Mouse (Mus musculus) liver, embryonic 13.5 days (tissue): ENCODE measurements at regions not wholly inside any gene's neighbourhood (a gene's known extent, or its start where the extent isn't known, plus 50 kb on each side); places are given as distances from the start of the nearest gene placed in this dataset.

Experiments used
- ATAC-seq: fragments of 200-750 bp; cut with Nextera tagmentation; 2 replicates; pipeline ENCODE4 v1.8.0; 2017; ENCODE audit warnings: low read depth, mild to moderate bottlenecking, moderate number of reproducible peaks, moderate library complexity
- DNase-seq: peaks from one replicate; pipeline ENCODE4 v3.0.0; 2022
- H3K27ac ChIP-seq: fragments of 300-500 bp; sonication (generic); 2 replicates; pipeline ENCODE4 v1.5.1; 2015; ENCODE audit warnings: moderate library complexity, mild to moderate bottlenecking, inconsistent platforms
- H3K27me3 ChIP-seq: fragments of 300-500 bp; sonication (generic); 2 replicates; pipeline ENCODE4 v1.6.1; 2015; ENCODE audit warnings: mild to moderate bottlenecking, inconsistent platforms
- H3K36me3 ChIP-seq: fragments of 300-500 bp; sonication (generic); 2 replicates; pipeline ENCODE4 v1.6.1; 2015; ENCODE audit warnings: mild to moderate bottlenecking, inconsistent platforms
- H3K4me1 ChIP-seq: fragments of 300-500 bp; sonication (generic); replicated peaks from 2 replicates; pipeline ENCODE4 v1.6.1; 2015; ENCODE audit warnings: inconsistent platforms
- H3K4me2 ChIP-seq: fragments of 300-500 bp; sonication (generic); 2 replicates; pipeline ENCODE4 v1.6.1; 2015; ENCODE audit warnings: inconsistent platforms, mild to moderate bottlenecking, moderate library complexity
- H3K4me3 ChIP-seq: fragments of 300-500 bp; sonication (generic); replicated peaks from 2 replicates; pipeline ENCODE4 v1.5.1; 2015; ENCODE audit warnings: mild to moderate bottlenecking, inconsistent platforms
- H3K9ac ChIP-seq: fragments of 300-500 bp; sonication (generic); 2 replicates; pipeline ENCODE4 v1.6.1; 2015; ENCODE audit warnings: mild to moderate bottlenecking, inconsistent platforms
- H3K9me3 ChIP-seq: fragments of 300-500 bp; sonication (generic); replicated peaks from 2 replicates; pipeline ENCODE4 v1.6.1; 2016; ENCODE audit warnings: inconsistent platforms
- WGBS: fragments of 180-500 bp; shearing (Covaris S2); methylation state at CpG from one replicate; pipeline ENCODE4 v1.1.7; 2015; ENCODE audit not compliant: insufficient replicate concordance; 5-methylcytosine and 5-hydroxymethylcytosine counted together

DNA sequence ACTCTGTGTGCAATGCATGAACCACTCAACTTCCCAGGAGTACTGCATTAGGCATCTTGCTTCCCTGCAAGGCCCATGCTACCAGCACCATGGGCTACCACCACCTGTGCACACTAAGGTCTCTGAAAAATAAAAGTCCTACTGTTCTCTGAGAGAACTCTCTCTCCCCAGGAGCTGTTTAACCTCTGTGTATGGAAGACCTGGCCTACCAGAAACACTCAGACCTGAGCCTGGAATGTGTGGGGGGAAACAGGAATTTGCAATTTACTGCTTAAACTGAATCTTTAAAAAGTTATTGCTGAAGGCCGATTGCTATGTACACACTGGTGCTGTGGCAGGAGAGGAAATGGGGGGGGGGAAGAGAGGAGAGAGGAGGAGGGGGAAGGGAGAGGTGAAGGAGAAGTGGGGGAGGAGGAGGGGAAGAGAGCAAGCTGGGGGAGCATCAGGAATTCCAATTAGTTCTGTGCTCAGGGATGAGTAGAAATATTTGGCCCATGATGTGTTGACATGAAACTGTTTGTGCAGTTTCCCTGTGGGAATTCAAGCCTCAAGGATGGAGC is 860.4 kb upstream of the Lrrc6 start:
- H3K36me3 ChIP-seq: no peaks in the 10 kb centered on the region
- DNase-seq (no peak), ATAC-seq (no peak)
- H3K27ac ChIP-seq: no peak overlapping the region
- no peak overlapping the region for H3K4me3 ChIP-seq
- no peaks in the 10 kb centered on the region for H3K27me3 ChIP-seq
- no peak overlapping the region for H3K9ac ChIP-seq
- no peaks in the 10 kb centered on the region for H3K9me3 ChIP-seq
- peaks cover 10% of the 10 kb centered on the region; the same call in 1 of the 2 replicates for H3K4me1 ChIP-seq
- 7% methylated on average over 1 of the region's 1 CpGs for WGBS
- H3K4me2 ChIP-seq: no peak overlapping the region

DNA sequence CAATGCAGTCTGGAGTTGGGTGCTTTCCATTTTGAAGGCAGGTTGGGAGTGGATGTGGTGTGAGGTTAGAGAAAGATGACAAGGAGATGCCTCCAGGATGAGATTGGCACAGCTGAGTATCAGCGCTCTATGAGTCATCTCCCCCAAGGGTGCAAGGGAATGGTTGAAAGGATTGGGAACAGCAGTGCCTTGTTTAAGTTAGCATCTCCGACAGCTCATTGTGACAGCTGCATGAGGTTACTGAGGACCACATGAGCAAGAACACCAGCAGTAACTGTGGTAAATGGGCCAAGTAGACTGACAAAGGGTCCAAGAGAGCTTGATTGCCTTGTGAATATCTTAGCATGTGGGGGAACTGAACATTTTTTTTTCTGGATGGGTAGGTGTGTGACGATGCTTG is 857.2 kb upstream of the Lrrc6 start:
- no peaks in the 10 kb centered on the region for H3K27me3 ChIP-seq
- H3K27ac ChIP-seq: no peak overlapping the region
- peaks cover 10% of the 10 kb centered on the region; the same call in 1 of the 2 replicates for H3K4me1 ChIP-seq
- no peak overlapping the region for H3K4me2 ChIP-seq
- no peak overlapping the region for H3K9ac ChIP-seq
- ATAC-seq: no peak
- no peak for DNase-seq
- no peaks in the 10 kb centered on the region for H3K9me3 ChIP-seq
- no peak overlapping the region for H3K4me3 ChIP-seq
- 78% methylated on average over 3 of the region's 3 CpGs for WGBS
- no peaks in the 10 kb centered on the region for H3K36me3 ChIP-seq

DNA sequence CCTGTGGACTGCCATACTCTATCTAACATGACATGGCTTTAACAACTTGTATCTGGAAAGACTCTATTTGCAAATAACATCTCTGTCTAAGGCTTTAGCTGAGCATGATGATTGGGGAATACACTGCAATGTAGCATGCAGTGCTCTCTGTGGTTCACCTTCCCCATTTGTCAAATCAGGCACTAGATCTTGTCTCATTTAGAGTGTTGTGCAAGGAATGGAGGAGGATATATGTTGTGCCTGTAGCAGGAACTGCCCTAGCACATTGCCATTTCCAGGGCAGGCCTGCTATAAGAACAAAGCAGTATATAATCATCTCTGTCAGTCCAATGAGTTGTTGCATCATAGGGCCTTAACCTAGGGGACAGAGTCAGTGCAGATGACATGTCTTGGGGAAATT is 854.6 kb upstream of the Lrrc6 start:
- Histone ChIP-seq H3K4me1 (no peaks in the 10 kb centered on the region), H3K4me2 (no peak overlapping the region), H3K9ac (no peak overlapping the region), H3K27me3 (no peaks in the 10 kb centered on the region), H3K4me3 (no peak overlapping the region), H3K9me3 (no peaks in the 10 kb centered on the region), H3K27ac (no peak overlapping the region), H3K36me3 (no peaks in the 10 kb centered on the region)
- DNase-seq (no peak), ATAC-seq (no peak)

DNA sequence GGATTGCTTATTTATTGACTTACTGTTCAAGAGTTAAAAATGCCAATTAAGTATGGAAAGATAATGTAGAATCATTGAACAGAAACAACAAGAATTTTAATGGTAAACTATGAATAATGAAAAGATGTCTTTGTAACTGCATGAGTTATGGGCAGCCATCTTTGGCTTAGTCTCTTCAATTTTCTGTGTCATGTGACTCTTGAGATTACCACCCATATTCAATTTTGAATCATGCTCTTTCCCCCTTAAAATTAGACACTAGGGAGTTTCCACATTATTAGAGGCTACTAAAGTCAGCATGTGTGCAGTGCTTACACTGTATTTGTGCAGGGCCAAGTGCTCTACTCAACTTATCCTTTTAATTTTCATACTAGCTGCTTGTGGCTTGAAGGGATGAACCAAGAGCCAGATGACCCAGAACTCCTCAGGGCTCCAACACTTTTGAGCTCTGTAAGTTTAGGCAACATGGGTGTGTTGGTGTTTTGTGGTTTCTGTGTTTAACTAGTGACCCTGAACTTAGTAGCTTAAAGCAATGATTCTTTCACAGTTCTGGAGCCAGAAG is 854.0 kb upstream of the Lrrc6 start:
- Histone ChIP-seq H3K9me3 (no peaks in the 10 kb centered on the region), H3K27me3 (no peaks in the 10 kb centered on the region), H3K4me2 (no peak overlapping the region), H3K36me3 (no peaks in the 10 kb centered on the region), H3K27ac (no peak overlapping the region), H3K9ac (no peak overlapping the region), H3K4me3 (no peak overlapping the region), H3K4me1 (no peaks in the 10 kb centered on the region)
- no peak for ATAC-seq
- no peak for DNase-seq

DNA sequence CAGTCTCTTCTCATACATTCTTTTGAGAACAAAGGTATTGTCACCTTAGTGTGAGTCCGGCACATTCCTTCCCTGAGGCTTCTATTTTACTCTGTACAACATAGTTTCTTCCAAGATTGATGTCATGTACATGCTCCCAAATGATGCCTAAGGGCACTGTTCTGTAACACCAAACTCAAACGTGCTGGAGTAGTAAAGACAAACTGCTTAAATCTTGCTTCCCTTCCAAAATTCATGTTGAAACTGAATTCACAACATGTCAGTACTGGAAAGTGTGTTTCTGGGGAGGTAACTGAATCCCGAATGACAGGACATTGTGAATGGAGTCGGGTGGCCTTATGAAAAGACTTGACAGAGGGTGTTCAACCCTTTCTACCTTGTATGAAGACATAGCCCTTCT is 848.8 kb upstream of the Lrrc6 start:
- Histone ChIP-seq H3K27me3 (no peaks in the 10 kb centered on the region), H3K9ac (no peak overlapping the region), H3K4me3 (no peak overlapping the region), H3K27ac (no peak overlapping the region), H3K4me1 (no peaks in the 10 kb centered on the region), H3K4me2 (no peak overlapping the region), H3K9me3 (no peaks in the 10 kb centered on the region), H3K36me3 (no peaks in the 10 kb centered on the region)
- 70% methylated on average over 4 of the region's 4 CpGs for WGBS
- ATAC-seq: no peak
- DNase-seq: no peak

DNA sequence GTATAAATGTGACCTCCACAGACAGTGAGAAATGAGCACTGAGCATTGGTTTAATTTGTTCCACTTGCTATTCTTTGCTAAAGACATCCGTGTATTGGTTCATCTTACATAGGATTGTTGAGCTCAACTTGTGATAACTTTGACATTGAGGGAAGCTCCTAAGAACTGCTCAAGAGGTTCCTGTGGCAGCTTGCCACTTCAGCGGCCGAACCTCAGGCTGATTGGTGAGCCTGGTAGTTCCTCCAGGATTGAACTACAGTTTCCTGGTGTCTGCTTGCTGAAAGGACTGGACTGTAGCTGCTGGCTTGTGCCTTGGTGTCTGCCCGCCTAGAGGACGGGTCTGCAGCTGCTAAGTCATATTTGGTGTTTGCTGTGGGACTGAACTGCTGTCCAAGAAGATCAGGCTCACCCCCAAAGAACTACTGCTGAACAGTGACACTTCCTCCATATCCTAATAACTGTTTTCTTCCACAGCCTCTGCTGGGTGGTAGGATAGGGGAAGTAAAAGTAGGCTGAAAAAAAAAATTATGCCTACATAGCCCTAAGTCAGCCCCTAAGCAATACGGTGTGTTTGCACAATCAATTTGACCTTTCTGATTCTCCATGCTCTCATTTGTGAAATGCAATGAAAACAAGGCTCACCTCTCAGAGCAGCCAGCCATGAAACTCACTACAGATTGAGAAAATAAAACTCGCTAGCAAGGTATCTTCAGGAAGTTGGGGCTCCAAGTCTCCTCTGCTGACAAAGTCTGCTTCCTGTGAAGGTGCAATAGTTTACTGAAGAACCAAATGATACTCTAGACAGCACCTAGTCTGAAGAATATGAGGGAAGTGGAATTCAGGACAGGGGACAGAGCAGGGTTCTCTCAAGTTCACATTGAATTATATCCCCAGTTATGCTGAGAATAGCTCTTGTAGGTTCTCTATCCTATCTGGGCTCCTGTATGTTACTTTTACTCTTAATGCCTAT is 844.8 kb upstream of the Lrrc6 start:
- Histone ChIP-seq H3K36me3 (no peaks in the 10 kb centered on the region), H3K4me1 (no peaks in the 10 kb centered on the region), H3K27me3 (no peaks in the 10 kb centered on the region), H3K9ac (no peak overlapping the region), H3K27ac (no peak overlapping the region), H3K4me3 (no peak overlapping the region), H3K4me2 (no peak overlapping the region), H3K9me3 (no peaks in the 10 kb centered on the region)
- DNase-seq (no peak), ATAC-seq (no peak)
- 36% methylated on average over 7 of the region's 7 CpGs for WGBS

DNA sequence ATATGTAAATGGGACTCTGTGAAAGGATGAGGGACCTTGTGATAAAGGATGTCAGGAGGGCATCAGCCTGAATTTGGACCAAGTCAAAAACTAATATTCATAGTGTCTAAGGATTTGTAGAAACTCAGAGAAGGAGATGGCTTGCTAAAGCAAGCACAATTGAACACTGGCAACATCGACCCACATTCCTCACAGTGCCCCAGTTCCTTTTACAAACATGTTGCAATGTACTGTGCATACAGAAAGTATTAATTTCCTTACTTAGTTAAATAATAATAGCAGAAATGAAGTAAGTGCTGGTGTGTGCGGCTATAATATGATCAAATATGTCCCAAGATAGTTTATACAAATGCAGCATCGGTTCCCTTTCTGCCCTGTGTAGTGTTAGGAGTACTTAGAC is 841.3 kb upstream of the Lrrc6 start:
- 56% methylated on average over 3 of the region's 3 CpGs for WGBS
- ATAC-seq (no peak), DNase-seq (no peak)

DNA sequence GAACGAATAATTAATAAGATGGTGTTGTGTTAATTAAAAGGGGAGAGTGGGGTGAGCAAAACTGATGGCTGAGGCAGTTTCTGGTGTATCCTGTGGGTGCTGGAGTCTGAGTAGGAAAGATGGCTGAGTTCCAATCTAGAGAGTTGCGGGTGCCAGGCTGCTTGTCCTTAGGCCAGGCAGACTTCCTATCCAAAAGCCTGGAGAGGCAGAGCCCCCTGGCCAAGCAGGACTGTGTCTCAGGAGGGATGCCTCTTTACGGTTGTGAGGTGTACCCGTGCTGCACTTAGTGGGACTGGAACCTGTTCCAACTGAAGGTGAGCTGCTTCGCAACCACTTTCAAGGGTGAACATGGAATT is 836.3 kb upstream of the Lrrc6 start:
- Histone ChIP-seq H3K4me1 (peaks cover 7% of the 10 kb centered on the region), H3K4me2 (no peak overlapping the region), H3K4me3 (no peak overlapping the region), H3K9me3 (no peaks in the 10 kb centered on the region), H3K9ac (no peak overlapping the region), H3K36me3 (no peaks in the 10 kb centered on the region), H3K27ac (no peak overlapping the region), H3K27me3 (no peaks in the 10 kb centered on the region)
- no peak for DNase-seq
- ATAC-seq: no peak
- WGBS: 72% methylated on average over 5 of the region's 5 CpGs

More for the DNA sequence above, 841.3 kb upstream of the Lrrc6 start:
- H3K9me3 ChIP-seq: no peaks in the 10 kb centered on the region
- H3K36me3 ChIP-seq: no peaks in the 10 kb centered on the region
- no peak overlapping the region for H3K4me3 ChIP-seq
- H3K27me3 ChIP-seq: no peaks in the 10 kb centered on the region
- no peak overlapping the region for H3K4me2 ChIP-seq
- no peak overlapping the region for H3K9ac ChIP-seq
- H3K4me1 ChIP-seq: no peaks in the 10 kb centered on the region
- H3K27ac ChIP-seq: no peak overlapping the region

DNA sequence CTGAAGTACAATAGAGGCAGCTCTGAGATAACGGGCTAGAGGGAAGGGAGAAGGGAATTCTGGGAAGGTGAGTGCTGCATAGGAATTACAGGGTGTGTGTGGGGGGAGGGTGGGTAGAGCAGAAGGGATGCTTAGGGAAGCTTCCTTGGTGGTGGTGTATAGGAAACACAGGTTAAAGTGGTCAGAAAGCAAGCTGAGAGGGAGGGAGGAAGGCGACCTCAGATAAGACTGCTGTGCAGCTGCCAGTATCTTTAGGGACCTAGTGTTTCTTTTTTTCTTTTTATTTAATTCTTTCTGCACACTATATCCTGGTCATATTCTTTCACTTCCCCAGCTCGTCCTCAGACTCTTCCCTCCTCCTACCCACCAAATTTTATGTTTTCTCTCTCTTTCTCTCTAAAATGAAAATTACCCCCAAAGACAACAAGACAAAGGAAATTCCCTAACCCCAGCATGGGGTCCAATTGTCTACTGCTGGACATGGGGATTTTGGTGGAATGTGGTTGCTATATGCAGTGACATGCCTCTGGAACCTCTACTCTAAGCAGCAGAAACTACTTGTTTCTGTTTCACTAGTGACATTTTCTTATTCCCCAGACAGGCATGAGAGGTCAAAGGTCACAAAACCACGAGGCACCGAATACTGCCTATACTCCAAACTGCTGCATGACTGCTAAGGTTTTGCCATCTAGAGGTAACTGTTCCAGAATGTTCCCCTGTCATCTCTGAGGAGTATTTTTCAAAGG is 835.8 kb upstream of the Lrrc6 start:
- H3K27me3 ChIP-seq: no peaks in the 10 kb centered on the region
- H3K27ac ChIP-seq: no peak overlapping the region
- DNase-seq: no peak
- peaks cover 7% of the 10 kb centered on the region for H3K4me1 ChIP-seq
- H3K4me2 ChIP-seq: no peak overlapping the region
- H3K36me3 ChIP-seq: no peaks in the 10 kb centered on the region
- H3K9ac ChIP-seq: no peak overlapping the region
- ATAC-seq: no peak
- WGBS: 19% methylated on average over 5 of the region's 5 CpGs
- no peak overlapping the region for H3K4me3 ChIP-seq
- H3K9me3 ChIP-seq: no peaks in the 10 kb centered on the region

DNA sequence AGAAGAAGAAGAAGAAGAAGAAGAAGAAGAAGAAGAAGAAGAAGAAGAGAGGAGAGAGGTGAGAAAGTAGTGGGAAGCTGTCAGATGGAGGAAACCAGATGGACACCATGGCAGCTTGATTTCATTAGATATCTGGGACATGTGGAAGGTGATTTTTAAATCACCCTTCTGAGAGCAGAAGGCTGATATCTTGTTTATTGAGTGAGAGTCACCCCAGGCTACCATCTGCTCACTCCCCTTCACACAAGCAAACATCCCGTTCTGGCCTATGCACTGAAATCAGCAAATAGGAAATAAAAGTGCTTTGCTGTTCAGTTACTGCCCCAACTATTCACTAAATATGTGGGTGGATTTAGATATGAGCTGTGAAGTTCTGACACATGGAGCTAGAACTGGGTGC is 831.8 kb upstream of the Lrrc6 start:
- Histone ChIP-seq H3K4me3 (no peak overlapping the region), H3K4me2 (no peak overlapping the region), H3K27ac (no peak overlapping the region), H3K9ac (no peak overlapping the region), H3K36me3 (no peaks in the 10 kb centered on the region), H3K9me3 (no peaks in the 10 kb centered on the region), H3K27me3 (no peaks in the 10 kb centered on the region), H3K4me1 (peaks cover 7% of the 10 kb centered on the region)
- no peak for ATAC-seq
- 64% methylated on average over 1 of the region's 1 CpGs for WGBS
- no peak for DNase-seq

DNA sequence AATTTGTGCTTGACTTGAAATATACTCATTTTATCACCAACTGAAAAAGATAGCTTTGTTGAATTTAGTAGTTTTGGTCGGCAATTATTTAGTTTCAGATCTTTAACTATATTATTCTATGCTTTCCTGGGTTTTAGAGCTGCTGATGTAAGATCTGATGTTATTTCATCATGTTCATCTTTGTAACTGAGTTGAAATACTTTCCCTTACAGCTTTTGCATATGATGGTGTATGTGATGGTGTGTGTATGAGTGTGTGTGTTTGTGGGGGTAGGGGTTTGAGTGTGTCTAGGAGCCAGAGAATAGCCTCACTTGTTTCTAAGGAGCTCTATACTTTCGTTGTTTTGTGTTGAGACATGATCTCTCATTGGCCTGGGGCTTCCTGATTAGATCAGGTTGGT is 819.6 kb upstream of the Lrrc6 start:
- Histone ChIP-seq H3K9ac (no peak overlapping the region), H3K27me3 (no peaks in the 10 kb centered on the region), H3K4me2 (no peak overlapping the region), H3K4me1 (no peaks in the 10 kb centered on the region), H3K36me3 (no peaks in the 10 kb centered on the region), H3K27ac (no peak overlapping the region), H3K9me3 (no peaks in the 10 kb centered on the region), H3K4me3 (no peak overlapping the region)
- DNase-seq (no peak), ATAC-seq (no peak)
- WGBS: 43% methylated on average over 2 of the region's 2 CpGs
